Mouse (Mus musculus): Measurements from ENCODE around the gene Cobl. TPM values are rescaled to one million over a fixed set of nuclear protein-coding genes. Genes with fewer than 3 reads are reported as not detected.

The Cobl gene
- polyA plus RNA-seq, 1 experiment from 2014 or later, result 3.3 TPM

DNA sequence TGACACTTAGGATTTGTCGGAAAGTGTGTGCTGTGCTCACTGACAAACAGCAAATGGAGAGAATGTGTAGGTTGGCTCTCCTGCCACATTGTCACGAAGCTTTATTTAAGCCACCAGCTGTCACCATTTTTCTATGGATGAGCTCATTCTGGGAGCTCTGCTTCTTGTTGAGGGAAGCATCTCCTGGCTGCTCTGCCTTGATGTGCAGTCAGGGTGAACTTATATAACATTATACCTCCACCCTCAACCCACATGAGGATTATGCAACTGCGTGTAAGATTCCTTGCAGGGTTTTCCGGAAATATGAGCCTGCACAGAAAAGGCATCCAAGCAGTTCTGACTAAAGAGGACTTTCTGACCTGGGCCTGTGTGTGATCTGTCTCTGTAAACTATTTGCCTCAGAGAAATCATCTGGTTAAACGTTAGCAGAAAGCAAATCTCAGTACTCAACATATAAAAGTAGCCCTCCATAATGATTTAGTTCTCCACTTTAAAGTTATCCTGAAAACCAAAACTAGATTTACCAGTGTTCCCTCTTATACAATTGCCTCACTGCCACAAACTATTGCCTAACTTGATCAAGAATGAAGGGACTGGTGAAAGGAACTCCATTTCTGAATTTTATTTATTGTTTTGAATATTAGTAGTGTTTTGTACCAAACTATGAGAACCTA is 9.0 kb upstream of the Cobl start:
- no peak overlapping the region for H3K4me2 ChIP-seq (replicated peaks; ENCODE audit: low read depth, low read length)
- H3K36me3 ChIP-seq (ENCODE audit: control insufficient read depth, insufficient read depth, low read length), result no peaks in the 10 kb centered on the region
- no peak for DNase-seq (ENCODE audit: low spot score)
- no peaks in the 10 kb centered on the region for H3K4me1 ChIP-seq (replicated peaks; ENCODE audit: control insufficient read depth, insufficient read depth, low read length)
- H3K27ac ChIP-seq (ENCODE audit: low read depth, low read length), result no peak overlapping the region
- H3K9me3 ChIP-seq (ENCODE audit: control insufficient read depth, low read length), result no peaks in the 10 kb centered on the region
- H3K4me3 ChIP-seq (ENCODE audit: low read depth, low read length), result no peak overlapping the region
- H3K9ac ChIP-seq (ENCODE audit: low read depth, low read length), result no peak overlapping the region
- ATAC-seq (ENCODE audit: low FRiP score), result no peak
- no peaks in the 10 kb centered on the region for H3K27me3 ChIP-seq (ENCODE audit: control insufficient read depth, insufficient read depth, low read length)
- 73% methylated on average over 5 of the region's 5 CpGs for WGBS

DNA sequence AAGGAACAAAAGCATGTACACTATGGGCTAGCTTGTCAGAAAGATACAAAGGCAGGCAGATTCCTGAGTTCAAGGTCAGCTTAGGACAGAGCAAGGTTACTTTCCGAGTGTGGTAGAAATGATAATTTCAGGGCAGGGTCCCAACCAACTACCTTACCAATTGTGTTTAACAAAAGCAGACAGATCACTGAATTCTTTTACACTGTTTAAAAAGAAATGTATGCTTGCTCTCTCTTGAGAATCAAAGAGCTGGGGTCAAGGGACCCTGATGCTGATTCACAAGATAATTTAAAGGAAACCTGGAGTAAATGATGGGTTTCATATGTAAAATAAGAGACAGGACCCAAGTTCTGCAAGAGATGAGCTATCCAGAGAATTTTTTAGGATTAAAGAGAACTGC is 4.9 kb upstream of the Cobl start:
- H3K9me3 ChIP-seq (ENCODE audit: control insufficient read depth, low read length), result no peaks in the 10 kb centered on the region
- no peaks in the 10 kb centered on the region for H3K36me3 ChIP-seq (ENCODE audit: control insufficient read depth, insufficient read depth, low read length)
- 88% methylated on average over 1 of the region's 1 CpGs for WGBS
- no peak for DNase-seq (ENCODE audit: low spot score)
- no peak overlapping the region for H3K9ac ChIP-seq (ENCODE audit: low read depth, low read length)
- H3K4me1 ChIP-seq (replicated peaks; ENCODE audit: control insufficient read depth, insufficient read depth, low read length), result no peaks in the 10 kb centered on the region
- no peak overlapping the region for H3K27ac ChIP-seq (ENCODE audit: low read depth, low read length)
- H3K4me2 ChIP-seq (replicated peaks; ENCODE audit: low read depth, low read length), result no peak overlapping the region
- no peak overlapping the region for H3K4me3 ChIP-seq (ENCODE audit: low read depth, low read length)
- peaks cover 9% of the 10 kb centered on the region for H3K27me3 ChIP-seq (ENCODE audit: control insufficient read depth, insufficient read depth, low read length)
- no peak for ATAC-seq (ENCODE audit: low FRiP score)

DNA sequence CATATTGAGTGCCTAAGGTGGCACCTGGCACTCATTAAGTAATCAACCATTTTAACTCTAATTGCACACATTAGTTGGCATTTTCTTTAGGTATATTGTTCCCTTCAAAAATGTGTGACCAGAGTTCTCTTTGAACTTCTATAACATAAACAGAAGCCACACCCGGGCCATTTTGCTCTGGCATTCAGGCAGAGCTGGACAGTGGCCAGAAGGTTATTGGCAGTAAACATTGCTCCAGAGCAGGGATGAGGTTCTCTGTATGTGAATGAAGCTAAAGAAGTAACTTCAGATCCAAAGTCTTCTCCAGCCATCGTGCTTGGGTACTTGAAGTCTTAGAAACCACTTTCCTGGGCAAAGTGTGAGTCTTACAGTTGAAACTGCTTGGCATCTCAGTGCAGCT is 3.9 kb upstream of the Cobl start:
- Histone ChIP-seq H3K9me3 (ENCODE audit: control insufficient read depth, low read length) (no peaks in the 10 kb centered on the region), H3K4me1 (replicated peaks; ENCODE audit: control insufficient read depth, insufficient read depth, low read length) (peaks cover 4% of the 10 kb centered on the region; the same call in 1 of the 2 replicates), H3K4me2 (replicated peaks; ENCODE audit: low read depth, low read length) (no peak overlapping the region), H3K4me3 (ENCODE audit: low read depth, low read length) (no peak overlapping the region), H3K27ac (ENCODE audit: low read depth, low read length) (no peak overlapping the region), H3K9ac (ENCODE audit: low read depth, low read length) (no peak overlapping the region), H3K36me3 (ENCODE audit: control insufficient read depth, insufficient read depth, low read length) (no peaks in the 10 kb centered on the region), H3K27me3 (ENCODE audit: control insufficient read depth, insufficient read depth, low read length) (peaks cover 19% of the 10 kb centered on the region)
- ATAC-seq (ENCODE audit: low FRiP score), result no peak
- no peak for DNase-seq (ENCODE audit: low spot score)
- 78% methylated on average over 2 of the region's 2 CpGs for WGBS

DNA sequence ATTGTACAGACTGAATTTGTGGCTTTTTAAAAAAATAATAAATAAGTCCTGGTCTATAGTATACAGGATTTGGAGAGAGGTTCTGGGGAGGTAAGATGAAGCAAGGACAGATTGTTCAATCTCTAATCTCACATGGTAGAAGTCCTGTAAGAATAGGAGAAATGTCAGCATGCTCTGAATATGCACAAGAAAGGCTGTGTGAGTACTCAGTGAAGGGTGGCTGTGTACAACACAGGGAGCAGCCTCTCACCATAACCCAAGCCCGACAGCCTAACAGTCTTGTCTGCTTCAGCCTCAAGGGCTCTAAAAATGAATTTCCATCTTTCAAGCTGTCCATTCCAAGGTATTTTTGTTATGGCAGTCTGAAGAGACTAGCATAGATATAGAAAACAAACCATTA is 3.1 kb upstream of the Cobl start:
- H3K4me1 ChIP-seq (replicated peaks; ENCODE audit: control insufficient read depth, insufficient read depth, low read length), result peaks cover 4% of the 10 kb centered on the region; the same call in 1 of the 2 replicates
- no peak overlapping the region for H3K4me2 ChIP-seq (replicated peaks; ENCODE audit: low read depth, low read length)
- H3K9me3 ChIP-seq (ENCODE audit: control insufficient read depth, low read length), result no peaks in the 10 kb centered on the region
- DNase-seq (ENCODE audit: low spot score) (no peak), ATAC-seq (ENCODE audit: low FRiP score) (no peak)
- no peak overlapping the region for H3K9ac ChIP-seq (ENCODE audit: low read depth, low read length)
- no peaks in the 10 kb centered on the region for H3K36me3 ChIP-seq (ENCODE audit: control insufficient read depth, insufficient read depth, low read length)
- H3K27me3 ChIP-seq (ENCODE audit: control insufficient read depth, insufficient read depth, low read length), result peaks cover 19% of the 10 kb centered on the region
- H3K27ac ChIP-seq (ENCODE audit: low read depth, low read length), result no peak overlapping the region
- H3K4me3 ChIP-seq (ENCODE audit: low read depth, low read length), result no peak overlapping the region
- 92% methylated on average over 1 of the region's 1 CpGs for WGBS

DNA sequence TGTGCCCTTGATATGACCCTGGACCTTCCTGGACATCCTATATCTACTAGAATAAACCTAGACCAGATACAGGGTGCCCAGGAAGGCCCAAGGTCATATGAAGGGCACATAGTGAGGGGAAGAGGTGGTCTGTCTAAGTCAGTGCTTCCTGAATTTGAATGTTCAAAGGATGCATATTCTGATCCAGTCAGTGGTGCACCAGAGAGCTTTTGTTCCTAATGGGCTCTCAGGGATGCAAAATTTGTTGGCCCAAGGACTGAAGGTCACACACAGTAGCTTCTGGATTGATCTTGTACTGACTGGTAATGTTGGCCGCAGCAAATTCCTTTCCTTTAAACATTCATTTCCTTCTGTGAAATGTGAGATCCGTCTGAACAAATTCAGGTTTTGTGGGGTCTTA is 2.5 kb upstream of the Cobl start:
- Histone ChIP-seq H3K27me3 (ENCODE audit: control insufficient read depth, insufficient read depth, low read length) (peaks cover 19% of the 10 kb centered on the region), H3K9me3 (ENCODE audit: control insufficient read depth, low read length) (no peaks in the 10 kb centered on the region), H3K9ac (ENCODE audit: low read depth, low read length) (no peak overlapping the region), H3K4me3 (ENCODE audit: low read depth, low read length) (no peak overlapping the region), H3K4me2 (replicated peaks; ENCODE audit: low read depth, low read length) (no peak overlapping the region), H3K4me1 (replicated peaks; ENCODE audit: control insufficient read depth, insufficient read depth, low read length) (peaks cover 4% of the 10 kb centered on the region; the same call in 1 of the 2 replicates), H3K36me3 (ENCODE audit: control insufficient read depth, insufficient read depth, low read length) (no peaks in the 10 kb centered on the region), H3K27ac (ENCODE audit: low read depth, low read length) (no peak overlapping the region)
- DNase-seq (ENCODE audit: low spot score) (no peak), ATAC-seq (ENCODE audit: low FRiP score) (no peak)
- 76% methylated on average over 2 of the region's 2 CpGs for WGBS

DNA sequence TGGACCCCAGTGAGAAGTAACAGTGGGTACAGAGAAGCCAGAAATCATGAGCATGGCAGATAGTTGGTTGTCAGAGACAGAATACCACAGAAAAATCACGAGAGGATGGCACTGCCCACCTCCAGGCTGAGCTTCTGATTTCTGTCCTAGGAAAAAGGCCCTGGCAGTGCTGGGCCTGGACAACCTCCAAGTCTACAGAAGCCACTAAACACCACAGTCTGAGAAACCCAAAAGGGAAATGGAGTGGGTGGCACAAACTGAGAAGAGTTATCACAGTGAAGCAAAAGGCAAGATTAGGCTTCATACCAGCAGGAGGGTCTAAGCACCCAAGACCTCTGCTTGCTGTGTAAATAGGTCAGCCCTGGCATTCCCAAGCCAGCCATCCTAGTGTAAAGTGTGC is 1.8 kb upstream of the Cobl start:
- DNase-seq (ENCODE audit: low spot score) (no peak), ATAC-seq (ENCODE audit: low FRiP score) (no peak)
- H3K4me2 ChIP-seq (replicated peaks; ENCODE audit: low read depth, low read length), result no peak overlapping the region
- no peak overlapping the region for H3K4me3 ChIP-seq (ENCODE audit: low read depth, low read length)
- H3K27ac ChIP-seq (ENCODE audit: low read depth, low read length), result no peak overlapping the region
- H3K36me3 ChIP-seq (ENCODE audit: control insufficient read depth, insufficient read depth, low read length), result no peaks in the 10 kb centered on the region
- H3K27me3 ChIP-seq (ENCODE audit: control insufficient read depth, insufficient read depth, low read length), result peaks cover 19% of the 10 kb centered on the region
- 69% methylated on average over 1 of the region's 1 CpGs for WGBS
- H3K4me1 ChIP-seq (replicated peaks; ENCODE audit: control insufficient read depth, insufficient read depth, low read length), result peaks cover 4% of the 10 kb centered on the region; the same call in 1 of the 2 replicates
- H3K9me3 ChIP-seq (ENCODE audit: control insufficient read depth, low read length), result no peaks in the 10 kb centered on the region
- no peak overlapping the region for H3K9ac ChIP-seq (ENCODE audit: low read depth, low read length)

DNA sequence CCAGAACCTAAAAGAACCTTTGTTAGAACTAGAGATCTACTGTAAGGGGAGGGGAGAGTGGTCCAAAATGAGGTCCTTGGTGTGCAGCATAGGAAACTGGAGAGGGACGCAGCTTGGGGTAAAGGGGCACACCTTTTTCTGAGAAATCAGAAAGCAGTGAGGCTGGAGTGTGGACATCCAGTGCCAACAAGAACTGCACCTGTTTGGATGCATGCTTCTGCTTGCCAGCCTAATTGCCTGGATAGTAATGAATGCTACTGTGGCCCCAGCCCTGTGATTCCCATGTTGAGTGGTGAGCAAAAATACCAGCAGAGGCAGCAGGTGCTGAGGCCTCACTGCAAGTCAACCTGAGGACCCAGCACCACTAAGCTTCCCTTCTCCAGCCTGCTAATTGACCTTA is 469 bp upstream of the Cobl start:
- H3K27me3 ChIP-seq (ENCODE audit: control insufficient read depth, insufficient read depth, low read length), result peaks cover 19% of the 10 kb centered on the region
- H3K4me2 ChIP-seq (replicated peaks; ENCODE audit: low read depth, low read length), result peak overlapping the region; percentile 96
- peak; percentile 24; the same call in 1 of the 2 replicates for ATAC-seq (ENCODE audit: low FRiP score)
- no peaks in the 10 kb centered on the region for H3K9me3 ChIP-seq (ENCODE audit: control insufficient read depth, low read length)
- peak overlapping the region; percentile 68 for H3K4me3 ChIP-seq (ENCODE audit: low read depth, low read length)
- no peak overlapping the region for H3K27ac ChIP-seq (ENCODE audit: low read depth, low read length)
- WGBS, result 38% methylated on average over 1 of the region's 1 CpGs
- H3K36me3 ChIP-seq (ENCODE audit: control insufficient read depth, insufficient read depth, low read length), result no peaks in the 10 kb centered on the region
- H3K4me1 ChIP-seq (replicated peaks; ENCODE audit: control insufficient read depth, insufficient read depth, low read length), result peaks cover 4% of the 10 kb centered on the region; the same call in 1 of the 2 replicates
- no peak overlapping the region for H3K9ac ChIP-seq (ENCODE audit: low read depth, low read length)
- peak; percentile 23 for DNase-seq (ENCODE audit: low spot score)

DNA sequence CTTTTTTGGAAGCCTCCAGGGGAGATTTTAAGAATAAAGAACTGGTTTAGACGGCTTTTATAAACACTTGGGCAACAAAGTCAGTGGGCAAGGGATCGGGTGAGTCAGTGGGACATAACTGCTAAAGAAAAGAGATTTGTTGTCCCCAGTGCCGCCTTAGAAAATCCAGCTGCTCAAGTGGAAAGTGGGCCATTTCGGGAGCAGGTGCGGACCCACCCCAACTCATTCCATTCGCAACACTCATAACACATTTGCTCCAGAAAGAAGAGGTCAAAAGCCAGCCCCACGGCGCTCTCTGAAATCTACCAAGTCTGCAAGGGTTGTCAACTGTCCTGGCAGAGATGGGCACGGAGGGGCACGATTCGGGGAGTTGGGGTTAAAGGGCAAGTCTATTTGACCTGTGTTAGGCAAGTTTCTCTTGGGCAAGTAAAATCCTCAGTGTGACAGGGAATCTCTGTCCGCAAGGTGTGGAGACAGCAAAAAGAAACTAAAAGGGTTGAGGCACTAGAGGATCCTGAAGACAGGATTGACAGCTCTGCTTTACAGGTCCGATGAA is 1.1 kb downstream of the Cobl start:
- Histone ChIP-seq H3K27me3 (ENCODE audit: control insufficient read depth, insufficient read depth, low read length) (peaks cover 19% of the 10 kb centered on the region), H3K4me3 (ENCODE audit: low read depth, low read length) (no peak overlapping the region), H3K36me3 (ENCODE audit: control insufficient read depth, insufficient read depth, low read length) (no peaks in the 10 kb centered on the region), H3K4me1 (replicated peaks; ENCODE audit: control insufficient read depth, insufficient read depth, low read length) (peaks cover 4% of the 10 kb centered on the region; the same call in 1 of the 2 replicates), H3K9me3 (ENCODE audit: control insufficient read depth, low read length) (no peaks in the 10 kb centered on the region), H3K9ac (ENCODE audit: low read depth, low read length) (no peak overlapping the region), H3K4me2 (replicated peaks; ENCODE audit: low read depth, low read length) (peak overlapping the region; percentile 96), H3K27ac (ENCODE audit: low read depth, low read length) (no peak overlapping the region)
- DNase-seq (ENCODE audit: low spot score) (peak; percentile 3), ATAC-seq (ENCODE audit: low FRiP score) (no peak)
- 63% methylated on average over 13 of the region's 13 CpGs for WGBS

Data from hindbrain, embryonic 11.5 days (tissue).